Mouse (Mus musculus) thymus, adult 18-20 months (tissue): ENCODE data around the gene Inpp5k.

Experiments
- DNase-seq, 2 experiments: peaks; one replicate each; pipeline ENCODE4 v3.0.0; 2022; ENCODE audit warnings: mixed read lengths in 2 of 2

Inpp5k gene

DNA sequence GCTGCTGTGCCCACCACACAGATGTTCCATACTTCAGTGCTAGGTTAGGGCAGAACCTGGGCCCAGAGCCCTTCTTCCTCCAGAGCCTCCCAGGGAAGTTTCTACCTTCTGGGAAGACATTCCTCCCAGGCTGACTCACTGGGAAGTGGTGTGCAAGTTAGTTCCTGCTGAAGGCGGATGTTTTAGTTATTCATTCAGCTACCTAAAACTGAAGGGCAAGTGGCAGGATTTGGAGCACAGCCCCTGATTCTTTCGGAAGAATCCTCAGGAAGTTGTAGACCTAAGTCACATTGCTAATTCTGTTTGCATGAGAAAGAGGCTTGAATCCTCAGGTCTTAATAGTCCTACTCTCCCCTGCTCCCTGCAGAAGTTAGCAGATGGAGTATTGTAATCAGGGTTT, 9.4 kb upstream of the Inpp5k start:
- DNase-seq: no peak

DNA sequence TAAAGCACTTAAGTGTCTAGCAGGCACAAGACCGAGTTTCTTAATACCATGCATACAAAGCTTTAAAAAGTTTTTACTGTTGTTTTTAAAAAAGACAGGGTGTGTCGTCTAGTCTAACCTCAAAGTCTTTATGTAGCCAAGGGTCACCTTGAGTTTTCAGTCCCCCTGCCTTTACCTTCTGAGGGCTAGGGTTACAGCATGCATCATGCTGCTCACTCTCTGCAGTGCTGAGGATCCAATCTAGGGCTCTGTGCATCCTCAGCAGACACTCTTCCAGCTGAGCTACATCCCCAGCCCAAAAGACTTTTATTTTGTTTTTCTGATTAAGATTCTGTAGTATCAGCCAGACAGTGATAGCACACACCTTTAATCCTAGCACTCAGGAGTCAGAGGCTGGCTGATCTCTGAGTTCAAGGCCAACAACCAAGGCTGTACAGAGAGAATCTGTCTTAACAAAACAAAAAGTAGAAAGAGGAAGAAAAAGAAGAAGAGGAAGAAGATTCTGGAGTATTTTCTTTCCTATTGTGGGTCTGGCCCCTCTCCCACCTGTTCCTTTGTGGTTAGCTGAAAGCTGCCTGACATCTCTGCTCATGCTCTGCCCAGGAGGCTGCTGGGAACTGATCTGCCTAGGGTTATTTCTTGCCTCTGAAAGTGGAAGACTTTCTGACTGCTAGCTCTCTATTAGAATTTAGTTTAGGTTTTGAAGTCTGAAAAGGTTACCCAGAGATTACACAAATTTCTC, 8.0 kb upstream of the Inpp5k start:
- DNase-seq: peak in 1 of 2 experiments; percentile 64

DNA sequence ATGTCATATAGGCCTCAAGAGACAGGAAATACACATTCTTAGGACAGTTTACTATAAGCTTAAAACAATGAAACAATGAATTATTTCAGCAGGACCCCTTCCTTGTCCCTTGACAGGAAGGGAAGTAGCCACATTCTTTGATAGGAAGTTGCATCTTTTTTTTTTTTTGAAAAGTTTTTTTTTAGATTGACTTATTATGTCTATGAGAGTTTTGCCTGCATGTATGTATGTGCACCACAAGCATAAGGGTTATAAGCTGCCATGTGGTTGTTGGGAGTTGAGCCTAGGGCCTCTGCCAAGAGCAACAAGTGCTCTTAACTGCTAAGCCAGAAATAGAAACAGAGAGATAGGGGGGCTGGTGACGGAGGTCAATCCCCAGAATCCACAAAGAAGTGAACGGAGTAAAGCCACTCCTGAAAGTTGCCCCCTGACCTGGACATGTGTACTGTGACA, 6.7 kb upstream of the Inpp5k start:
- DNase-seq: no peak

DNA sequence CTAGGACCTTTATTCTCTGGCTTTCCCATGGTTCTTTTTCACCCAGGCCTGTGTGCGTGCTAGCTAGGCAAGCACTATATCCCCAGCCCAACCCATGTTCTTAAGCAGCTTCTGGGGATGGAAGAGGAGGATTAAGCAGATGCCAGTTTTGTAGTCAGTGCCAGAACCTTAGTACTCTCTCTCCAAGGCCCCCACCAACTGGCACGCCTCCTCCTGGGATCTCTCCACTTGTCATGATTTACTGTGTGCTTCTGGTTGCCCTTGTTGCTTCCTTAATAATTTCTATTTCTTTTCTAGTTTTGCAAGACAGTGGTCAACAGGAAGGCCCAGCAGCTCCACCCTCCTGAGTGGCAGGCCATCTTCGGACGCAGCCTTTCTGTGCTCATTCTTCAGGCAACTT, 5.0 kb upstream of the Inpp5k start:
- DNase-seq: no peak

DNA sequence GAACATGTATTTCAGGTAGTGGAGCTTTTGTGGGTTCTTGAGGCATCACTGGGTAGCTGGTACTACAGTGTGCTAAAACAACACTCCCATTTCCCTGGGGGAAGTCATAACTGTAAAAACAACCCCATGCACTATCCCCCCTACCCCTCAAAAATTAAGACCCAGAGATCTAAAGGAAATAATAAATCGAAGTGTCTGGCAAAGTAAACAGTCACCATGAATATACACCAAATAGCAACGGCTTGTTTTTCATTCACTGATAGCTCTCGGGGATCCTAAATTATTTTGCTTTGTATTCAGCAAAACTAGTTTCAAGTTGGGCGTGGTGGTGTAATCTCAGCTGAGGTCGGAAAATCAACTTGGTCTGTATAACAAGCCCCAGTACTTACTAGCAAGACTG, 690 bp upstream of the Inpp5k start:
- no peak for DNase-seq

DNA sequence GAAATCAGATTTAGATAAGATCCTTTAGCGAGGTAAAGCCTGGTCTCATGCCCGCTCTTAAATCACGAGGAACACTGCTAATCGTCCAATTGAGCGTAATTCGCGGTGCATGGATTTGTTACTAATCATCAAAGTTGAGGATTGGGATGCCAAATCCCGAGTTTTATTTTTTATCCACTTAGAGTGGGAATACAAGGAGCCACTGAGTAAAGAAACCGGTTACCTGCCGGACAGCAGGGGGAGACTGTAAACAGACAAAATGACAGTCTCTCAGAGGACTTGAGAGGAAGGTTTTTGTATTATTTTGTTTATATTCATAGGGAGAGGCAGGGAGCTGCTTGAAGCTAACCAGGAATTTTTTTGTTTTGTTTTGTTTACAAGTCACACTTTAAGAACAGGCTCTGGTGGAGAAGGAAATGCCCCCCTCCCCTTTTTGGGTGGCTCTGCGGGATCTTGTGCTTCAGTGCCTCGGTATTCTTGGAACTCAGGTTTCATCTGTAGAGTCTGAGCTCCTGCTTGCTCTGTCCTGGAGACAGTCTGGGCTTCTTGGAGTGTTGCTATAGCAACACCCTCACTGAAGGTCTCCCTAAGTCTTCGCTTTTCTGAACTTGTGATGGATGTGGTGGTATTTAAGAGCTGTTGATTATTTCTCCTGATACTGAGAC, 905 bp downstream of the Inpp5k start:
- no peak for DNase-seq

DNA sequence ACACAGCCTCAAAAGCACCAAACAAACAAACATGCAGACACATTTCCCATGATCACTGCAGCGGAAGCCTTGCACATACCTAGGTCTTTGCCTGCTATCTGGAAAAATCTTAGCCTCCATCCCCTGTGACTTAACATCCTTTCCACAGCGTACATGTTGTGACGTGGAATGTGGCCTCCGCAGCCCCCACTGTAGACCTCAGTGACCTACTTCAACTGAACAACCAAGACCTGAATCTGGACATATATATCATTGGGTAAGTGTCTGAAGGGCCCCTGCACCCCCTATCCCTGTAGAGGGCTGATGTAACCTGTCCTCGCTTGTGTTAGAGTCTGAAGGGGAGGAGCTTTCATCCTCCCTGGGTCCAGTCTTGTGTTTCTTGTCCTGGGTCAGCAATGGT, 2.1 kb downstream of the Inpp5k start:
- no peak for DNase-seq

DNA sequence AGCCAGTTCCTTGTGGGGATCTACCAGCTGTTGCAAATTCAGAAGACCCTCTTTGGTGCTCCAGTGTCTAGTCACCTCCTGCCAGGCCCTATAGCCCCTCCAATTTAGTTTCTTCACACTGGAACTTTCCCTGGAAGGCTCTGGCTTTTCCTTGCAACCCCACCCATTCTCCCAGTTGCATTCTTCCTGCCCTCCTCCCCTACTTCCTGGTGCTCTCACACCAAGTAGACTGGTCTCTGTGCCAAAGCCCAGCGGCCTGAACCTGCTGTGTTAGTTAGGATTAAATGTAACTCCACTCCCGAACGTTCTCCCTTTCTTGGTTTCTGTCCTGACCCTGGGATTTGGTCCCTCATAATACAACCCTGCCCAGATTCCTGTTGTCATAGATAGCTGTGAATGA, 4.0 kb downstream of the Inpp5k start:
- no peak for DNase-seq

DNA sequence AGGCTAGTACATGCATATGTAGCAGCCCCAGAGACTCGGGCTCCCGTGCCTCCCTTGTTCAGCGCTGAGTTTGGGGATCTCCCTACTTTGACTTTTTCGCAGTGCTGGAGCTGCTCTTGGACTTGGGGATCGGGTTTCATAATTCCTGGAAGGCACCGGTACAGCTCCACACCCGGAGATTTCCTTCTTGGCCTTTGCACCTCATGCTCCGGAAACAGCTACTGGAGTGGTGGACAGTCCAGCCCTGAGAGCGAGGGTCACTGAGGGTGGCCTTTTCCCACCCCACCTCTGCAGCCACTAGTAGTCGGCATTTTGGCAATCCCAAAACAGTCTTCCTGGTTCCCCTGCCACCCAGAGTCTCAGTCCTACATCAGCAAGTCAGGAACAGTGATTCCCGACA, 4.5 kb downstream of the Inpp5k start:
- DNase-seq: no peak

DNA sequence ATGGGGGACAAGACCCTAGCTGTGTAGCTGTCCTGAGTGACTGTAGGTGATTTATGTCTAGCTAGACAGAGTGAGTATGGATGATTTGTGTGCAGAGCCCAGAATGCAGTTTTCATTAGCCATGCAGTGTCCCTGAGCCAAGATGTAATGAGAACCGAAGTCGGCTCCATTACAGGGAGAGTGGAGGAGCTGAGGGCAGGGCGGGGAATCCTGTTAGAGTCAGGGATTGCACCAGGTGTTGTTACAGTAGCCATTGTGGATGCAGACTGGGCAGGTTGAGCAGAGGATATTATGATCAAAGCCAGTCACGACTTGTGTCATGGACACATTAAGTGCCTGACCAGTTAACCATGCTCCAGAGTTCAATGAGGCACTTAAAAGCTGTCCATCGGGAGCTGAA, 12.5 kb downstream of the Inpp5k start:
- DNase-seq: no peak

DNA sequence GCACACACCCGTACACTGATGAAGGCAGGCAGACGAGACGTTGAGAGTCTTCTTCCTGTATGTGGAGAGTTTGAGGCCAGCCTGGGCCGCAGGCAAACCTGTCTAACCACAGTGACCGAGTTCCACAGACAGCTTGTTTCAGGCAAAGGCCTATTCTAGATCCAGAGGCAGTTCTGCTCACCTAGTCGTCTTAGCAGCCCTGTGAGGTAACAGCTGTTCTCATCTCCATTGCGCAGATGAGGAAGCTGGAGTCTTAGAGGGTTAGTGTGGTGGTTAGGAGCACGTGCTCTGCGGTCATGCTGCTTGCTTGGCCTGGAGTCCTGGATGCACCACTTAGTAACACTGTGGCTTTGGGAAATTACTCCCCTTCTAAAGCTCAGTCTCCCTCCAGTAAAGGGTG, 13.9 kb downstream of the Inpp5k start:
- peak in 1 of 2 experiments; percentile 53 for DNase-seq

DNA sequence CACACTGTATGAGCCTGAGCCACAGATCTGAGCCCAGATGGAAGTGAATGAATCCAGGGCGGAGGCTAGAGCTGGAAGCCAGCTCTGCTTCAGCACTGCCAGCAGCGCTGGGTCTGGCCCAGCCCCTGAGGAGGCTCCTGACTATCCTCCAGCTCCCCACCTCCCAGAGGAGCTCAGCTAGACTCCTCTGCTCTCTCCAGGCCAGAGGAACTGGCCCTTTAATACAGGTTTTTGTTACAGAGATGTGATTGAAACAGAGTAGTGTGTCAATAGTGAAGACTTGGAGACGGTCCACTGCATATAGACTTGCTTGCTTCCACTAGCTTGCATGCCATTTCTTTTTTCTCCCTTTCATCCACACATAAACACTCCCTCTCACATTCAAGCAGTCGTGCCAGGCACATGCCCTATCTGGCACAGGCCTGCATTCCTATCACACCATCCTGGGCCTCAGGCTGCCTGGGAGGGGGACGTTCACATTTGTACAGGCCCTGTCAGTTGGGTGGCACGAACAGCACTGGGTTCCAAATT, 17.0 kb downstream of the Inpp5k start:
- no peak for DNase-seq

DNA sequence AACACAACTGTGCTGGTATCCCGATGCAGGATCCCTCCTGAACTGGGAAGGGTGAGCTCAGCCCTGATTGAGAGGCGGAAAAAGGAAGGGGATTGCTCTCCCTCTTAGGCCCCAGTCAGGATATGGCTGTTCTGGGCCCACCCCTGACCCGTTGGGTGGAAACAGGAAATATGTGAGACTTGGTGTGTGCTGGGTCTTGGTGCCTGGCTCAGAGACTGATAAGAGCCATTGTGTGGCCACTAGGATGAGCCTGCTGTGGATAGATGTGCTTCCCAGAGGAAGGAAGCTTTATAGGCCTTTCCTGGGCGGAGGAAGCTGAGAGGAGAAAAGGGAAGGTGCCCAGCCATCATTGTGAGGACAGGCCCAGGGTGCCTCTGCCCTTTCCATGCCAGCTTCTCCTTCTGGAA, 18.4 kb downstream of the Inpp5k start:
- no peak for DNase-seq

DNA sequence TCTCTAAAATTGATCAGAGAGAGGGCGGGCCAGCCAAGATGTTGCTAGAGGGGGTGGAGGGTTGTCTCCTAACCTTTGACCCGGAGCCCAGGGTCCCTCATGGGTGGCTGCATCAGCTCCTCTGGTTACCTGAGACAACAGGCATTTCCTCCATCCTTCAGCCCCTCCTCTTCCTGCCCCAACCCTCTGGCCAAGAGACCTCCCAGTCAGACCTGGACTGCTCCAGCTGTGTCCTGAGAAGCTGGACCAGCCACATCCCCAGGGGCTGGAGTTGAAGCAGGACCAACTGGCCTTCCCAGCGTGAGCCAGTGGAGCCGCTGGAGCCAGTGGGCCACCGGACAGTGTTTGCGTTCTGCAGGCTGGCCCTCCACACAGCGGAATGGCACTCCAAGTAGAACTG, 19.5 kb downstream of the Inpp5k start, which contains the start of gene Myo1c:
Gene Myo1c (plus strand): TSS at position 194 of the 400 bp plus-strand sequence.
- no peak for DNase-seq

DNA sequence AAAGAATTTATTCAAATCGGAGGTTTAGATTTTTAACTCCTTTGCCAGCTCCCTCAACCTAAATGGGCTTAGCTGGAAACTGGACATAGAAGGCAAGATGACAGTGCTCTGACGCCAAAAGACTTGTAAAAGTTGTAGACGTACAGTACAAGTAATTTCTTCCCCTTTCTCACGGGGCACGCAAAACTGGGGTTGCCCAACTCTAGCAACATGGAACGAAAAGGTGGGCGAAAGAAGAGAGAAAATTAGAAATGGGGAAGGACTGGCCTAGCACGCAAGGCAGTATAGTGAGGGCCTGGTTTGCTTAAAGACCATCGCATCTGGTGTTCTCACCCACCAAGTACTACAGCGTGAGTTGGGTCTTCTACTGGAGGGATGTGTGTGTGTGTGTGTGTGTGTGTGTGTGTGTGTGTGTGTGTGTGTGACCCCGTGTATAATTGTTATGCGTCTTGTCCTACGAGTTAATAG, 20.2 kb downstream of the Inpp5k start:
- no peak for DNase-seq

DNA sequence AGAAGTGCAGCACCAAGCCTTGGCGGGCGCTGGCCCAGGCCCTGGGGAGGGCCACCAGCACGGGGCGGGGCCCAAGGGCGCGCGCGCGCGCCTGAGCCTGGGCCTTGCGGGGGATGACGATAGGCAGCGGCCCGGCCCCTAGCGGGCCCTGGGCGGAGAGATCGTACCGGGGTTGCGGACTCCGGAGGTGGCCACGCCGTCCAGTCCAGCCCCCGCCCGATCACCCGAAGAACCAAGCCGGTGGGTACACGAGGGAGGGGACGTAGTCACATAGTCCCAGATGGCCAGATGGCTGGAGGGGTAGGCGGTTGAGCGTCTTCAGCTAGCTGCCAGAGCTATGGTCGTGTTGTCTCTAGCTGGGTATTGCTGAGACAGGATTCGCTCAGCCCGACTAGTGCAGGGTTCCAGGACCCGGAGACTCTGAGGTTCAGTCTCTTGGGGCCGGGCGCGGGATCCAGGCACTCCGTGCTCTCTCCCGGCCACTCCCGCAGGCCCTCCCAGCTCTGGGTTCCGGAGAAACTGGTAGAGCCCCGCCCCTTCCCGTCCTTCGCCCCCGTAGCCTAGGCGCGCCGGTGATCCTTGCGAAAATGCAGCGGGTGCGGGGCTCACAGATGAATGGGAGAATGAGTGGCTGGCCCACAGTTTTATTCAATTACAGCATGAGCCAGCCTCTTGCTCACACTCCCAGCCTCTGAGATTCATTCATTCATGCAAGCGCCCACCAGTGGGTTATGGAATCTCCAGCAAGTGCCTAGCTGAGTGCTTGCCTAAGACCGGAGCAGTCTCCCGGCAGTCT, 20.8 kb downstream of the Inpp5k start:
- DNase-seq: peak; percentile 66 to 68

DNA sequence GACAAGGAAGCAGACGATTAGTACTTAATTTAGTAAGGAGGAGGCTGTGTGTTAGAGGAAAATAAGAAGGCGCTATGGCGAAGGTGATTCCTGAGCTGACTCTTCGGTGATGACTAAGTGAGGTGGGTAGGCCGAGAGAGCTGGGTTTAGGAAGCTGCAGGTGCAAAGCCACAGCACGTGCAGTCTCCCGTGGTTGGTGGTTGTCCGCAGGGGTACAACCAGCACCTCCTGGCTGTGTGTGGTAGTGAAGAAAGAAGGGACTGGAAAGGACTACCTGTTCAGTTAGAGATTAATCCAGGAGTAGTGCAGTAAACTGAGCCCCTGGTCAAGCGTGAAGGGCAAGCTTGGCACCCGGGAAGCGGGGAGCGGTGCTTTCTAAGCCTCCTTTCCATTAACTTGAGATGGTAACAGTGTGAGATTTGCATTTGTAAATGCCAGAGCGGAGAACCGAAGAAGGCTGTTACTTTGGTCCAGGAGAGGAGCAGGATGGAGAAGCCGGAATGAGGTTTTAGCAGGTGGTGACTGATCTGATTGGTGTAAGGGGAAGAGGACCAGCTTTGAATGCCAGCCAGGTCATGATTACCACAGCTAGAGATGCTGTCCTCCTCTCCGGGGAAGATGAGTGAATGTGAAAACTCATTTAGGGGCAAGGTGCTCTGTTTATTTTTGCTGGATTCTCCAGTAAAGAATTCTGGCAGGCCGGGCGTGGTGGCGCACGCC, 21.6 kb downstream of the Inpp5k start:
- DNase-seq: peak; percentile 69 to 76

DNA sequence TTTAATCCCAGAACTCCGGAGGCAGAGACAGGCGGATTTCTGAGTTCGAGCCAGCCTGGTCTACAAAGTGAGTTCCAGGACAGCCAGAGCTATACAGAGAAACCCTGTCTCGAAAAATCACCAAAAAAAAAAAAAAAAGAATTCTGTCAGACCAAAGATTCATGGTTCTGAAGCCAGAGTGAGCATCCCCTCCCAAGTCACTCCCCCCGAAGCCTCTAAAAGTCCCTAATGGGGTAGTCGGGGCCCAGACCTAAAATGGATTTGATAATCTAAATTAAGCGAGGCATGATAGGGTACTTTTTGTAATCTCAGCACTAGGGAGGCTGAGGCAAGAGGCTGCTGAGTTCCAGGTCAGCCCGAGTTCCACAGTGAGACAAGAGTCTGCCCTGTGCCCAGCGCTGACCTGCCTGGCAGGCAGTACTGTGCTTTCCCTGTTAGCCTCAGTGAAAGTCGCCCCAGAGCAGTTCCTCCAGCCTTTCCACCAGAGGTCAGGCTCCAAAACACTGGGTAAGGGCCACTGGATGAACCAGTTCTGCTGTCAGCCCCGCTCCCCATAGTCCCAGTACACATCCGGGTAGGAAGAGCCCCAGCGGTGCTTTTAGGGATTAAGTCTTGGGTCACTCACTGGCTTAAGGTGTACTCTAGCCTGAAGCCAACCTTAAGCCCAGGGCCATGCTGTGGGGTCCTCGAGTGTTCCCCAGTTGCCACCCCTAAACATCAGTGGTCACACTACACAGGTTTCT, 22.3 kb downstream of the Inpp5k start:
- DNase-seq: no peak

DNA sequence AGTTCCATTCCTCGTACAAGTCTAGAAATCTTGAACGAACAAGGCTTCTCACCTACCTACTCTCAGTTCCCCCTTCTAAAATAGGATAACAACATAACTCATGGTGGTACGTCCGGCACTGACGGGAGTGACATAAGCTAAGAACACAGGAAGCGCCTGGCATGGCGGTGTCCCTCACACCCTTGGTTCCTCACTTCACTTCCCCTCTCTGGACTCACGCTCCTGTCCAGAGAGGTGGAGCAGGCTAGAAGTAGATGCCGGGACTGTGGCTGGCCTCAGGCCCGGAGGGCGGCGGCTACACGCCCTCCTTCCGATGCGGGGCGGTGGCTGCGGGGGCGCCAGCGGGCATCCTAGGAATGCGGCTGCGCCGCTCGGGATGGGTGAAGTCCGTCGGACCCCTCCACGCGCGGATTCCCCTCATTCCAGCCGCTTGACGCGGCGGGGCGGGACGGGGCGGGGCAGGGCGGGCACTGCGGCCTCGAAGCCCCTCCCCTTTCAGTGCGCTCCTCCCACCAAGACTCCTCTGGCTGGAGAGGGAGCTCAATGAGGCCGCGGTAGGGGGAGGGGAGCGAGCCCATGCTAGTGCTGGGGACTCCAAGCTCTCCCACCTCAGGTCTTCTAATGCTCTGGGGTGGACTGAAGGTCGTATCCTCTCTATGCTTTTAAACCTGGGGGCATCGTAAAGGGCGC, 23.1 kb downstream of the Inpp5k start:
- peak; percentile 58 to 73 for DNase-seq

DNA sequence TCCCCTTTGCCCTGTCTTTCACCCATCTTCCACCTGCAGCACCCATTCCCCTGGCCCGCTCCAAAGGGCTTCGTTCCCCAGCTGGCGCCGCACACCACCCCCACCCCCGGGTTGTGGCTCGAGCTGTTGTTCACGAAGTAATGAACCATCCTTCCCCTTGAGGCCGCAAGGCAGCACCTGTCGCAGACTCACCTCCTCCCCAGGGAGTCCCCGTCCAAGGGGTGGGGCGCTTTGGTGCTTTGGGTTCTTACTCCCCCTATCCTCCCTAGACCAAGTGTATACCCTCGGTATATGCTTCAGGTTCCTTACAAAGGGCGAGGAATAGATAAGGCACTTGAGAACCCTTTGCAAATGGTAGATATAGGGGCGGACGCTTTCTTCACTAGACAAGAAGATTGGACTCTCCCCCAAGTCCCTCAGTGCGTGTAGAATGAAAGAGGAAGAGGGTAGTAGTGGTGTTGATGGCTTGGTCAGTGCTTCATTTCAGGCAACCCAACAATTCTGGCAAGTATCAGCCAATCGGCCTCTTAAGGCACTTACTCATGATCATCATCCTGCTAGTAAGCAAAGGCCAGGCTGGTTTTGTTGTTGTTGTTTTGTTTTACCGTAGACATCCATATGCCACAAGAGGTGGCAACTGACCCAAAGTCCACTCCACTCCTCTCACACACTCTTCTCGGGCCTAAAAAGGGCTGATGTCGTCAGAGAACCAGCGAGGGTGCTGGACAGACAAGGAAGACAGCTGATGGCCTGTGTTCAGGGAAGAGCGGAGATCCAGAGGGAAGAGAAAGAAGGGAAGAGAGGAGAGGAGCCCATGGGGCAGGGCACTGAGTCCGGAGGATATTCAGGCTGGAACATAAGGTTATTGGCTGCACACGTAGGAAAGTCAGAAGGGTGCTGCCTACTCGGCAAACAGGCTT, 23.9 kb downstream of the Inpp5k start:
- DNase-seq: peak in 1 of 2 experiments; percentile 63
